Mouse (Mus musculus): ENCODE measurements around the gene Grhl1. TPM values are rescaled to one million over a fixed set of nuclear protein-coding genes. Genes with fewer than 3 reads are reported as not detected.
"Not testable (repeated sequence)": the region's sequence is repeated elsewhere in the genome, so short reads cannot be mapped to it uniquely, and the experiment has no call there.

The Grhl1 gene
- polyA plus RNA-seq, 1 experiment from 2014 or later, result 0.61 TPM

GRCm38 (mm10) chr12:24626401-24626800 is 54.3 kb downstream of the Grhl1 start:
- no peak for ATAC-seq (ENCODE audit: insufficient read depth, low FRiP score, low TSS enrichment)
- WGBS, result 92% methylated on average over 5 of the region's 5 CpGs
- no peak overlapping the region for H3K9ac ChIP-seq (ENCODE audit: low read length)
- no peaks in the 10 kb centered on the region for H3K36me3 ChIP-seq (ENCODE audit: control insufficient read depth, insufficient read depth, low read length)
- H3K4me3 ChIP-seq (ENCODE audit: low read depth, low read length), result no peak overlapping the region
- H3K4me2 ChIP-seq (ENCODE audit: low read depth), result no peak overlapping the region
- no peaks in the 10 kb centered on the region for H3K27me3 ChIP-seq (ENCODE audit: control insufficient read depth, insufficient read depth, low read length)
- no peak for DNase-seq (ENCODE audit: low spot score)
- peaks cover 5% of the 10 kb centered on the region; the same call in 1 of the 2 replicates for H3K4me1 ChIP-seq (ENCODE audit: control insufficient read depth, insufficient read depth, low read length)
- no peaks in the 10 kb centered on the region for H3K9me3 ChIP-seq (ENCODE audit: control insufficient read depth, low read length)
- H3K27ac ChIP-seq (ENCODE audit: low read depth, low read length), result no peak overlapping the region

- Histone ChIP-seq H3K9ac (ENCODE audit: low read length) (no peak overlapping the region), H3K36me3 (ENCODE audit: control insufficient read depth, insufficient read depth, low read length) (no peaks in the 10 kb centered on the region), H3K4me3 (ENCODE audit: low read depth, low read length) (no peak overlapping the region), H3K4me2 (ENCODE audit: low read depth) (no peak overlapping the region), H3K4me1 (ENCODE audit: control insufficient read depth, insufficient read depth, low read length) (peaks cover 5% of the 10 kb centered on the region; the same call in 1 of the 2 replicates), H3K27me3 (ENCODE audit: control insufficient read depth, insufficient read depth, low read length) (no peaks in the 10 kb centered on the region), H3K27ac (ENCODE audit: low read depth, low read length) (no peak overlapping the region), H3K9me3 (ENCODE audit: control insufficient read depth, low read length) (no peaks in the 10 kb centered on the region)
- ATAC-seq (ENCODE audit: insufficient read depth, low FRiP score, low TSS enrichment), result no peak
- DNase-seq (ENCODE audit: low spot score), result no peak
- 63% methylated on average over 3 of the region's 3 CpGs for WGBS
Measured at GRCm38 (mm10) chr12:24627215-24627614, 55.1 kb downstream of the Grhl1 start.

DNA sequence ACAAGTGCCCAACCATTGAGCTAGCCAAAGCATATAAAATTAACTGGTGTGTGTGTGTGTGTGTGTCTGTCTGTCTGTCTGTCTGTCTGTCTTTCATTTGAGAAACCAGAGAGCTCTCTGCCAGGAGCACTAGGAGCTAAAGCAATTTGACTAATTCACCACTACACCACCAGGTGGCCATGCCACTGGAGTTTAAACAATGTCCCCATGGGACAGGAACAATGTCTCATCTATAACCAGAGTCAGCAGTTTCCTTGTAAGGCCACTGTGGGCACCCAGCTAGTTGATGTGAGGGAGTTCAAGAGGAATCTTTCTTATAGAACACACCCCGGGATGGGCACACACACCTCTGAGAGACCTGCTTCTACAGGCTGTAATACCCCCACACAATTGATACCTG is 58.1 kb downstream of the Grhl1 start:
- no peak overlapping the region for H3K9ac ChIP-seq (ENCODE audit: low read length)
- ATAC-seq (ENCODE audit: insufficient read depth, low FRiP score, low TSS enrichment) (no peak), DNase-seq (ENCODE audit: low spot score) (no peak)
- no peaks in the 10 kb centered on the region for H3K36me3 ChIP-seq (ENCODE audit: control insufficient read depth, insufficient read depth, low read length)
- no peak overlapping the region for H3K4me3 ChIP-seq (ENCODE audit: low read depth, low read length)
- H3K4me2 ChIP-seq (ENCODE audit: low read depth), result no peak overlapping the region
- WGBS, result 86% methylated on average over 1 of the region's 1 CpGs
- no peaks in the 10 kb centered on the region; the same call in 1 of the 2 replicates for H3K4me1 ChIP-seq (ENCODE audit: control insufficient read depth, insufficient read depth, low read length)
- no peaks in the 10 kb centered on the region for H3K27me3 ChIP-seq (ENCODE audit: control insufficient read depth, insufficient read depth, low read length)
- no peak overlapping the region for H3K27ac ChIP-seq (ENCODE audit: low read depth, low read length)
- no peaks in the 10 kb centered on the region for H3K9me3 ChIP-seq (ENCODE audit: control insufficient read depth, low read length)

GRCm38 (mm10) chr12:24632404-24632803 is 60.3 kb downstream of the Grhl1 start:
- Histone ChIP-seq H3K27ac (ENCODE audit: low read depth, low read length) (no peak overlapping the region), H3K36me3 (ENCODE audit: control insufficient read depth, insufficient read depth, low read length) (no peaks in the 10 kb centered on the region), H3K9ac (ENCODE audit: low read length) (no peak overlapping the region), H3K9me3 (ENCODE audit: control insufficient read depth, low read length) (no peaks in the 10 kb centered on the region), H3K4me3 (ENCODE audit: low read depth, low read length) (no peak overlapping the region), H3K4me2 (ENCODE audit: low read depth) (no peak overlapping the region), H3K4me1 (ENCODE audit: control insufficient read depth, insufficient read depth, low read length) (no peaks in the 10 kb centered on the region), H3K27me3 (ENCODE audit: control insufficient read depth, insufficient read depth, low read length) (no peaks in the 10 kb centered on the region)
- DNase-seq (ENCODE audit: low spot score), result no peak
- 61% methylated on average over 4 of the region's 4 CpGs for WGBS
- no peak for ATAC-seq (ENCODE audit: insufficient read depth, low FRiP score, low TSS enrichment)

GRCm38 (mm10) chr12:24633753-24634191 is 61.7 kb downstream of the Grhl1 start:
- Histone ChIP-seq H3K4me2 (ENCODE audit: low read depth) (no peak overlapping the region), H3K9me3 (ENCODE audit: control insufficient read depth, low read length) (no peaks in the 10 kb centered on the region), H3K36me3 (ENCODE audit: control insufficient read depth, insufficient read depth, low read length) (no peaks in the 10 kb centered on the region), H3K27ac (ENCODE audit: low read depth, low read length) (no peak overlapping the region), H3K27me3 (ENCODE audit: control insufficient read depth, insufficient read depth, low read length) (no peaks in the 10 kb centered on the region), H3K9ac (ENCODE audit: low read length) (no peak overlapping the region), H3K4me1 (ENCODE audit: control insufficient read depth, insufficient read depth, low read length) (no peaks in the 10 kb centered on the region), H3K4me3 (ENCODE audit: low read depth, low read length) (no peak overlapping the region)
- DNase-seq (ENCODE audit: low spot score) (no peak), ATAC-seq (ENCODE audit: insufficient read depth, low FRiP score, low TSS enrichment) (no peak)
- 67% methylated on average over 1 of the region's 1 CpGs for WGBS

DNA sequence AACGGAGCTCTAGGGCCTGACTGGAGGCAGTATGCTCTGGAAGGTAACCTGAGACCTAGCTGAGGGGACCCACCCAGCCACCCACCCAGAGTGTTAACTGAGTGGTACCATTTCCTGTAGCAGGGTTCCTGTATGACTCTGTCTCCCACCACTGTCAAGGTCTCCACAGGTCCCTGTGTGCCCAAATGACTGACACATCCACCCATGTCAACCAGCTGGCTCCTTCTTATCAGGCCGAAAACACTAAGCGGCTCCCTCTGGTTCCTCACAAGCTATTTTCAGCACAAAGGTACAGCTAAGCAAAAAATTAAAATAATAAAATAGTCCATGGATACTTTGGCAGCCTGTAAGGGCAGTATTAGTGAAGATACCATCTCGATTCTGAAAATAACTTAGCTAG is 62.1 kb downstream of the Grhl1 start:
- no peak overlapping the region for H3K4me3 ChIP-seq (ENCODE audit: low read depth, low read length)
- WGBS, result 85% methylated on average over 4 of the region's 4 CpGs
- ATAC-seq (ENCODE audit: insufficient read depth, low FRiP score, low TSS enrichment) (no peak), DNase-seq (ENCODE audit: low spot score) (no peak)
- H3K27me3 ChIP-seq (ENCODE audit: control insufficient read depth, insufficient read depth, low read length), result no peaks in the 10 kb centered on the region
- H3K4me1 ChIP-seq (ENCODE audit: control insufficient read depth, insufficient read depth, low read length), result no peaks in the 10 kb centered on the region
- no peak overlapping the region for H3K27ac ChIP-seq (ENCODE audit: low read depth, low read length)
- no peaks in the 10 kb centered on the region for H3K36me3 ChIP-seq (ENCODE audit: control insufficient read depth, insufficient read depth, low read length)
- H3K4me2 ChIP-seq (ENCODE audit: low read depth), result no peak overlapping the region
- no peak overlapping the region for H3K9ac ChIP-seq (ENCODE audit: low read length)
- H3K9me3 ChIP-seq (ENCODE audit: control insufficient read depth, low read length), result no peaks in the 10 kb centered on the region

DNA sequence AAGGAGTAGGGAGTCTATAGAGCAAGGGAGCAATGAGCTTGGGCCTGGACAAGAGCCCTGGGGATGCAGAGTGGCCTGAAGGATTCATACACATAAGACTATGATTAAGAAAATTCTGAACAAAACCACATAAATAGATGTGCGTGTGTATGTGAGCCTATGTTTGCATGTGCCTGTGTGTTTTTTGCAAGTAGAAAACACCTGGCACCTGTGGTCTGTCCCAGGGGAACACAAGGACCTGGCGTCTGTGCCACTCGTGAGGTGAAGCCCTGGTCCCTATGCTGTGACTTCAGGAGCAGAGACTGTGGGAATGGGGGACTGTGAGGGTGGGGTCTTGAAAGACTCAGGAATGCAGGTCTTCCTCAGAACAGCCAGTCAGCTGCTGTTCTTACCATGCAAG is 62.6 kb downstream of the Grhl1 start:
- no peak overlapping the region for H3K9ac ChIP-seq (ENCODE audit: low read length)
- H3K4me3 ChIP-seq (ENCODE audit: low read depth, low read length), result no peak overlapping the region
- ATAC-seq (ENCODE audit: insufficient read depth, low FRiP score, low TSS enrichment) (no peak), DNase-seq (ENCODE audit: low spot score) (no peak)
- H3K9me3 ChIP-seq (ENCODE audit: control insufficient read depth, low read length), result no peaks in the 10 kb centered on the region
- no peak overlapping the region for H3K4me2 ChIP-seq (ENCODE audit: low read depth)
- H3K4me1 ChIP-seq (ENCODE audit: control insufficient read depth, insufficient read depth, low read length), result no peaks in the 10 kb centered on the region
- no peaks in the 10 kb centered on the region for H3K27me3 ChIP-seq (ENCODE audit: control insufficient read depth, insufficient read depth, low read length)
- 92% methylated on average over 3 of the region's 3 CpGs for WGBS
- H3K27ac ChIP-seq (ENCODE audit: low read depth, low read length), result no peak overlapping the region
- no peaks in the 10 kb centered on the region for H3K36me3 ChIP-seq (ENCODE audit: control insufficient read depth, insufficient read depth, low read length)

- H3K9ac ChIP-seq (ENCODE audit: low read length); H3K36me3 ChIP-seq (ENCODE audit: control insufficient read depth, insufficient read depth, low read length); H3K4me2 ChIP-seq (ENCODE audit: low read depth); H3K4me3 ChIP-seq (ENCODE audit: low read depth, low read length); DNase-seq (ENCODE audit: low spot score); H3K27ac ChIP-seq (ENCODE audit: low read depth, low read length); ATAC-seq (ENCODE audit: insufficient read depth, low FRiP score, low TSS enrichment); H3K27me3 ChIP-seq (ENCODE audit: control insufficient read depth, insufficient read depth, low read length); H3K4me1 ChIP-seq (ENCODE audit: control insufficient read depth, insufficient read depth, low read length); H3K9me3 ChIP-seq (ENCODE audit: control insufficient read depth, low read length): not testable (repeated sequence)
- WGBS, result 96% methylated on average over 10 of the region's 10 CpGs
Measured at GRCm38 (mm10) chr12:24638787-24639186, 66.7 kb downstream of the Grhl1 start.

- H3K4me3 ChIP-seq (ENCODE audit: low read depth, low read length), result no peak overlapping the region
- no peak overlapping the region for H3K4me2 ChIP-seq (ENCODE audit: low read depth)
- DNase-seq (ENCODE audit: low spot score), result no peak
- no peaks in the 10 kb centered on the region for H3K4me1 ChIP-seq (ENCODE audit: control insufficient read depth, insufficient read depth, low read length)
- no peak for ATAC-seq (ENCODE audit: insufficient read depth, low FRiP score, low TSS enrichment)
- H3K9me3 ChIP-seq (ENCODE audit: control insufficient read depth, low read length), result no peaks in the 10 kb centered on the region
- no peaks in the 10 kb centered on the region for H3K36me3 ChIP-seq (ENCODE audit: control insufficient read depth, insufficient read depth, low read length)
- WGBS, result 64% methylated on average over 4 of the region's 4 CpGs
- H3K27ac ChIP-seq (ENCODE audit: low read depth, low read length), result no peak overlapping the region
- H3K27me3 ChIP-seq (ENCODE audit: control insufficient read depth, insufficient read depth, low read length), result no peaks in the 10 kb centered on the region
- no peak overlapping the region for H3K9ac ChIP-seq (ENCODE audit: low read length)
Measured at GRCm38 (mm10) chr12:24642370-24642802, 70.3 kb downstream of the Grhl1 start.

Measured in neural tube, embryonic 11.5 days (tissue).